Mouse (Mus musculus) testis, adult 2 months (tissue): ENCODE measurements around the gene Lsm14b. TPM values are rescaled to one million over a fixed set of nuclear protein-coding genes. Genes with fewer than 3 reads are reported as not detected.

Experiments
- H3K27ac ChIP-seq: fragments of 200-500 bp; 2 replicates; pipeline ENCODE4 v1.5.1; 2012; ENCODE audit warnings: low read depth, low read length; ENCODE audit not compliant: control insufficient read depth, insufficient read depth
- H3K27me3 ChIP-seq: fragments of 200-500 bp; 2 replicates; pipeline ENCODE4 v1.6.1; 2012; ENCODE audit warnings: mild to moderate bottlenecking, low read length, moderate library complexity; ENCODE audit not compliant: control insufficient read depth, insufficient read depth
- H3K36me3 ChIP-seq: fragments of 200-500 bp; 2 replicates; pipeline ENCODE4 v1.6.1; 2012; ENCODE audit warnings: mild to moderate bottlenecking, low read length; ENCODE audit not compliant: control insufficient read depth, insufficient read depth
- H3K4me1 ChIP-seq: fragments of 200-500 bp; 2 replicates; pipeline ENCODE4 v1.6.1; 2012; ENCODE audit warnings: low read length; ENCODE audit not compliant: control insufficient read depth, insufficient read depth
- H3K4me3 ChIP-seq: fragments of 200-500 bp; 2 replicates; pipeline ENCODE4 v1.5.1; 2012; ENCODE audit warnings: low read depth, mild to moderate bottlenecking, low read length, moderate library complexity, mixed read lengths; ENCODE audit not compliant: control insufficient read depth
- CTCF ChIP-seq: fragments of 200-500 bp; IDR thresholded peaks from 2 replicates; pipeline ENCODE4 v1.5.1; 2012; ENCODE audit warnings: low read depth, mild to moderate bottlenecking, inconsistent platforms, low read length, moderate library complexity; ENCODE audit not compliant: control insufficient read depth, insufficient read depth, insufficient replicate concordance
- POLR2A ChIP-seq: fragments of 200-500 bp; IDR thresholded peaks from 2 replicates; pipeline ENCODE4 v1.6.1; 2012; ENCODE audit warnings: low read depth, mild to moderate bottlenecking, inconsistent platforms, low read length, moderate library complexity; ENCODE audit not compliant: control insufficient read depth
- polyA plus RNA-seq: library from polyadenylated mRNA; depleted of rRNA; stranded (reverse); fragments of >200 nt; gene quantifications from 2 replicates; pipeline ENCODE4 v1.2.3, GENCODE M21; 2012

Lsm14b gene
- polyA plus RNA-seq, 1 experiment: 33.7 TPM

- TF ChIP-seq POLR2A (no peak), CTCF (no peak)
- H3K27me3 ChIP-seq: no peaks in the 10 kb centered on the region
- no peaks in the 10 kb centered on the region; the same call in 1 of the 2 replicates for H3K4me1 ChIP-seq
- H3K36me3 ChIP-seq: peaks cover 5% of the 10 kb centered on the region
- no peak overlapping the region for H3K27ac ChIP-seq
- no peak overlapping the region for H3K4me3 ChIP-seq
Measured at GRCm38 (mm10) chr2:180032925-180033324, 8.1 kb downstream of the Lsm14b start.

GRCm38 (mm10) chr2:180033956-180034355 is 9.2 kb downstream of the Lsm14b start:
- Histone ChIP-seq H3K36me3 (peaks cover 5% of the 10 kb centered on the region), H3K27me3 (no peaks in the 10 kb centered on the region), H3K4me3 (no peak overlapping the region), H3K27ac (no peak overlapping the region), H3K4me1 (no peaks in the 10 kb centered on the region; the same call in 1 of the 2 replicates)
- no peak for TF ChIP-seq CTCF
- TF ChIP-seq POLR2A: no peak

- Histone ChIP-seq H3K27me3 (no peaks in the 10 kb centered on the region), H3K36me3 (peaks cover 5% of the 10 kb centered on the region), H3K27ac (no peak overlapping the region), H3K4me3 (no peak overlapping the region), H3K4me1 (no peaks in the 10 kb centered on the region; the same call in 1 of the 2 replicates)
- TF ChIP-seq CTCF: no peak
- TF ChIP-seq POLR2A: no peak
Measured at GRCm38 (mm10) chr2:180034753-180035152, 10.0 kb downstream of the Lsm14b start.

GRCm38 (mm10) chr2:180040406-180040805 is 15.6 kb downstream of the Lsm14b start:
- no peak overlapping the region for H3K27ac ChIP-seq
- no peaks in the 10 kb centered on the region; the same call in 1 of the 2 replicates for H3K36me3 ChIP-seq
- H3K4me3 ChIP-seq: no peak overlapping the region
- no peak for TF ChIP-seq POLR2A
- no peak for TF ChIP-seq CTCF
- no peaks in the 10 kb centered on the region for H3K27me3 ChIP-seq
- peaks cover 13% of the 10 kb centered on the region for H3K4me1 ChIP-seq

- Histone ChIP-seq H3K4me1 (peaks cover 13% of the 10 kb centered on the region), H3K27me3 (no peaks in the 10 kb centered on the region), H3K36me3 (no peaks in the 10 kb centered on the region; the same call in 1 of the 2 replicates), H3K4me3 (peak overlapping the region; percentile 85), H3K27ac (peak overlapping the region; percentile 81)
- no peak for TF ChIP-seq CTCF
Measured at GRCm38 (mm10) chr2:180041577-180042255, 16.9 kb downstream of the Lsm14b start.

- TF ChIP-seq CTCF: no peak
- TF ChIP-seq POLR2A: peak; percentile 64
- Histone ChIP-seq H3K36me3 (no peaks in the 10 kb centered on the region; the same call in 1 of the 2 replicates), H3K4me3 (peak within 1 kb of the TSS; percentile 85), H3K27ac (peak within 1 kb of the TSS; percentile 81), H3K27me3 (no peaks in the 10 kb centered on the region), H3K4me1 (peaks cover 13% of the 10 kb centered on the region)
Measured at GRCm38 (mm10) chr2:180042256-180042857, 17.6 kb downstream of the Lsm14b start, which contains the start of the genes Psma7 and Ss18l1. Psma7 (minus strand) TSS chr2:180042433. Ss18l1 (plus strand) TSS chr2:180042509.

- TF ChIP-seq POLR2A (no peak; the same call in 1 of the 2 replicates), CTCF (no peak)
- H3K4me1 ChIP-seq: peaks cover 13% of the 10 kb centered on the region
- peak overlapping the region; percentile 85 for H3K4me3 ChIP-seq
- H3K27me3 ChIP-seq: no peaks in the 10 kb centered on the region
- peak overlapping the region; percentile 70; the same call in 1 of the 2 replicates for H3K27ac ChIP-seq
- no peaks in the 10 kb centered on the region; the same call in 1 of the 2 replicates for H3K36me3 ChIP-seq
Measured at GRCm38 (mm10) chr2:180042858-180043515, 18.2 kb downstream of the Lsm14b start.
